Mouse (Mus musculus) midbrain, embryonic 14.5 days (tissue): ENCODE results near the gene Ncor2. TPM values are rescaled to one million over a fixed set of nuclear protein-coding genes. Genes with fewer than 3 reads are reported as not detected.

Experiments used
- ATAC-seq: fragments of 200-750 bp; cut with Nextera tagmentation; 2 replicates; pipeline ENCODE4 v1.8.0; 2017; ENCODE audit warnings: moderate number of reproducible peaks, moderate library complexity; ENCODE audit not compliant: low FRiP score, low TSS enrichment
- DNase-seq: peaks from one replicate; pipeline ENCODE4 v3.0.0-alpha.2; 2015
- H3K27ac ChIP-seq: fragments of 300-500 bp; sonication (generic); replicated peaks from 2 replicates; pipeline ENCODE4 v1.5.1; 2014; ENCODE audit warnings: mild to moderate bottlenecking, low read depth, low read length, moderate library complexity
- H3K27me3 ChIP-seq: fragments of 300-500 bp; sonication (generic); 2 replicates; pipeline ENCODE4 v1.6.1; 2014; ENCODE audit warnings: low read length, control low read depth, mixed read lengths; ENCODE audit not compliant: control insufficient read depth, insufficient read depth
- H3K36me3 ChIP-seq: fragments of 300-500 bp; sonication (generic); 2 replicates; pipeline ENCODE4 v1.6.1; 2014; ENCODE audit warnings: low read length, control low read depth; ENCODE audit not compliant: control insufficient read depth, insufficient read depth
- H3K4me1 ChIP-seq: fragments of 300-500 bp; sonication (generic); 2 replicates; pipeline ENCODE4 v1.6.1; 2014; ENCODE audit warnings: mild to moderate bottlenecking, antibody characterized with exemption, low read length, control low read depth; ENCODE audit not compliant: control insufficient read depth, insufficient read depth
- H3K4me2 ChIP-seq: fragments of 300-500 bp; sonication (generic); 2 replicates; pipeline ENCODE4 v1.6.1; 2014; ENCODE audit warnings: mild to moderate bottlenecking, low read length, moderate library complexity
- H3K4me3 ChIP-seq: fragments of 300-500 bp; sonication (generic); replicated peaks from 2 replicates; pipeline ENCODE4 v1.5.1; 2014; ENCODE audit warnings: low read depth, low read length
- H3K9ac ChIP-seq: fragments of 300-500 bp; sonication (generic); replicated peaks from 2 replicates; pipeline ENCODE4 v1.6.1; 2014; ENCODE audit warnings: mild to moderate bottlenecking, low read length, moderate library complexity
- H3K9me3 ChIP-seq: fragments of 300-500 bp; sonication (generic); 2 replicates; pipeline ENCODE4 v1.6.1; 2016; ENCODE audit warnings: low read length, control low read depth, mixed read lengths; ENCODE audit not compliant: control insufficient read depth
- WGBS: fragments of 180-500 bp; shearing (Covaris S2); extraction: QIAGEN DNeasy Blood & Tissue Kit; methylation state at CpG from one replicate; pipeline ENCODE4 v1.1.7; 2014; 5-methylcytosine and 5-hydroxymethylcytosine counted together
- polyA plus RNA-seq: library from polyadenylated mRNA; unstranded; fragments of >200 nt; fragmentation: Nextera tagmentation; extraction: Ambion mirVana; gene quantifications from 2 replicates; pipeline ENCODE4 v1.2.1, GENCODE M21; 2014

The Ncor2 gene
- polyA plus RNA-seq, 1 experiment from 2014 or later, result 23.7 TPM

DNA sequence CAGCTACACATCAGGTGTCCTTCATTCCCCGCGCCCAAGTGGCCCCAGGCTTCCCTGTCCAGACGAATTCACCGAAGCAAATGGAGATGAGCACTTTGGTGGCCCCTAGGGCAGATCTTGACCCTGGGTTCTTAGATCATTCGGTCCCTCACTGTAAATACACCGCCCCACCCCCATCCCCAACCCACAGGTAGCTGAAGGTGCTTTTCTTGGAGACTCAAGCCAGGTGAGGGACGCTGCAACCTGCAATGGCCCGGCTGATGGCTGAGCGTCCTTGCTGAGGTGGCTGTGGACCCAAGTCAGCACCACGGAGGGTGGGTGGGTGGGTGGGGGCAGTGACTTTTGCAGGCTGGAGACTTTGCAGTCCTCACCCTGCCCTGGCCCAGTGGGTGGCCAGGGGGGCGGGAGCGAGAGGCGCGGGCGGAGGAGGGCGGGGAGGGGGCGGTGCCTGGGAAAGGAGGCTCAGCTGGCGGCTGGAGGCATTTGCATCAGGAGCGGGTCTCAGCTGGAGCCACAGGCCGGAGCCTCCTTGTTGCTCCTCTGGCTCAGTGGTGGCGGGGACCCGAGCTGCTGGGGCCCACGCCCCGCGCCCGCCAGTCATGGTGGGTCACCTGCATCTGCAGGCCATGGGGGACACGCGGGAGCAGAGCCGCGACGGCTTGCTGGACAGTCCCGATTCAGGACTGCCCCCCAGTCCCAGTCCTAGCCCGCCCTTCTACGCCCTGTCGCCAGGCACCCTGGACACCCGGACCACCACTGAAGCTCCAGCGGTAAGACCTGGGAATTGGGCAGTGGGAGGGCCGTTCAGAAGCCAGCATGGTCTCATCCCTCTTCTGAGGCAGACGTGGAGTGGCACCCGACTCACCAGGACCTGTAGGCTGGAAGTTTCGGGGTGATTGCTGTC is 175.8 kb downstream of the Ncor2 start, which contains the start of gene Rflna:
Gene Rflna (plus strand): TSS at position 253 of the 904 bp plus-strand sequence.
- ATAC-seq, result peak; percentile 54; the same call in 1 of the 2 replicates
- no peak within 1 kb of the TSS for H3K27ac ChIP-seq

DNA sequence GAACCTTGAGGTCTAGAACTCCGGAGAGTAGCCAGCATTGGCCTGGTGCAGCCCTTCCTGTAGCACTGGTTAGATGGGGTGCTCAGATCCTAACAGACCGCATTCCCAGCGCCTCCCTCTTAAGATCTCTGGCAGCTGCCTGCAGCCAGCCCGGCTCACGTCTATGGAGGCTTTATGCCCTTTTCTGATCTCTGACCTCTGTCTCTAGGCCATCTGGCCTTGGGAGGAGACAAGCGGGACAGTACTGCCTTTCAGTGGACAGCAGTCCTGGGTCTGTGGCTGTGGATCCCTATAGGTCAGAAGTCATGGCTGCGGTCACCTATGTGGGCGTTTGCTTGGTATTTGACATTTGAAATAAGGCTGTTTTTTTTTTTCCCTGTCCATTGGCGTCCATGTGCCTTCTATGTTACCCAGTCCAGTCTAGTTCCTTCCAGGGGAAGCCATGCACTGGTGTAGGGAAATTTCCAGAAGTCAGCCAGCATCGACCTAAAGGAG is 178.2 kb downstream of the Ncor2 start:
- H3K9ac ChIP-seq, result no peak overlapping the region
- H3K4me1 ChIP-seq, result peaks cover 16% of the 10 kb centered on the region
- ATAC-seq (no peak), DNase-seq (no peak)
- no peak overlapping the region for H3K4me3 ChIP-seq
- no peaks in the 10 kb centered on the region for H3K9me3 ChIP-seq
- 68% methylated on average over 10 of the region's 10 CpGs for WGBS
- peaks cover 17% of the 10 kb centered on the region for H3K27me3 ChIP-seq
- H3K36me3 ChIP-seq, result no peaks in the 10 kb centered on the region
- H3K27ac ChIP-seq, result no peak overlapping the region
- H3K4me2 ChIP-seq, result no peak overlapping the region

More for the DNA sequence above, 175.8 kb downstream of the Ncor2 start, which contains the start of gene Rflna:
- H3K27me3 ChIP-seq, result peaks cover 17% of the 10 kb centered on the region
- peak within 1 kb of the TSS; percentile 28 for H3K4me3 ChIP-seq
- peak within 1 kb of the TSS; percentile 58 for H3K4me2 ChIP-seq
- H3K36me3 ChIP-seq, result no peaks in the 10 kb centered on the region
- H3K9me3 ChIP-seq, result no peaks in the 10 kb centered on the region
- peaks cover 23% of the 10 kb centered on the region for H3K4me1 ChIP-seq
- WGBS, result 1% methylated on average over 40 of the region's 41 CpGs
- H3K9ac ChIP-seq, result peak within 1 kb of the TSS; percentile 54
- DNase-seq, result peak; percentile 78

DNA sequence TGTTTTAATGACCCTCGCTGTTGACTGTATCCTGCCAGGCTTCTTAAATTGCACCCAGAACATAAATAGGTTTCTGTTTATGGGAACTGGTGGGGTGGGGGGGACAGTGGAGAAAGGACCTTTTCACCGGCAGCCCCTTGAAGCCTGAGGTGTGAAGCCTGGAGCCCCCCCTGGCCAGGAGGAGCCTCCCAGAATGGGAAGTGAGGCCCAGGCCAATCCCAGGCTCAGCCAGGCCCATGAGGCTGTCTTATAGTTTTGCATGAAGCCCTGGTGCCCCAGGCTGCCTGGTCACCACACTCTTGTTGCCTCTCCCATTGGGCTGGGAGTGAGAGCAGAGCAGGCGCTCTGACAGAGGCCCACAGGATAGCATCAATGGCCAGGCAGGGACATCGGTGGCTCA is 181.1 kb downstream of the Ncor2 start:
- Histone ChIP-seq H3K9me3 (no peaks in the 10 kb centered on the region), H3K4me1 (peaks cover 3% of the 10 kb centered on the region; the same call in 1 of the 2 replicates)
- WGBS, result 96% methylated on average over 4 of the region's 4 CpGs

DNA sequence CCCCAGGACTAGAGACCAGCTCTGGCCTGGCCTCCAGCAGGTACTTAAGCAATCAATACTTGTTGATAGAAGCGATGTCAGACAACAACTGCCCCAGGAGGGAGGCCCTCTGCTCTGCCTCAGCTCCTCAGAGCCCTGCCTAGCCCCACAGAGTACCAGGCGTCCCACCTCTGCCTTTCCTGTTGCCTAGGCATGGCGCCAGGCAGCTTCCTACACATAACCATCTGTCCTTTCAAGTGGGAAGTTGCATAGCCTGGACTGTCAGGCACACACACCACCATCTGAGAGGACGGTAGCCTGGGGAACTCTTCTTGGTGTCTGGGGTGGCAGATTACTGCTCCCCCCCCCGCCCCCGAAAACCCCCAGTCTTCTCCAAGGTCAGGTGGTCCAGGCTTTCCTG is 182.2 kb downstream of the Ncor2 start:
- ATAC-seq, result no peak
- no peak overlapping the region for H3K27ac ChIP-seq
- no peaks in the 10 kb centered on the region for H3K4me1 ChIP-seq
- no peak for DNase-seq
- no peak overlapping the region for H3K4me3 ChIP-seq
- no peaks in the 10 kb centered on the region for H3K27me3 ChIP-seq
- no peaks in the 10 kb centered on the region for H3K9me3 ChIP-seq
- WGBS, result 59% methylated on average over 6 of the region's 6 CpGs
- no peak overlapping the region for H3K9ac ChIP-seq
- no peaks in the 10 kb centered on the region for H3K36me3 ChIP-seq
- H3K4me2 ChIP-seq, result no peak overlapping the region

More for the DNA sequence above, 181.1 kb downstream of the Ncor2 start:
- no peaks in the 10 kb centered on the region for H3K36me3 ChIP-seq
- H3K27me3 ChIP-seq, result no peaks in the 10 kb centered on the region
- DNase-seq (no peak), ATAC-seq (no peak)
- no peak overlapping the region for H3K4me2 ChIP-seq
- no peak overlapping the region for H3K27ac ChIP-seq
- H3K9ac ChIP-seq, result no peak overlapping the region
- H3K4me3 ChIP-seq, result no peak overlapping the region

DNA sequence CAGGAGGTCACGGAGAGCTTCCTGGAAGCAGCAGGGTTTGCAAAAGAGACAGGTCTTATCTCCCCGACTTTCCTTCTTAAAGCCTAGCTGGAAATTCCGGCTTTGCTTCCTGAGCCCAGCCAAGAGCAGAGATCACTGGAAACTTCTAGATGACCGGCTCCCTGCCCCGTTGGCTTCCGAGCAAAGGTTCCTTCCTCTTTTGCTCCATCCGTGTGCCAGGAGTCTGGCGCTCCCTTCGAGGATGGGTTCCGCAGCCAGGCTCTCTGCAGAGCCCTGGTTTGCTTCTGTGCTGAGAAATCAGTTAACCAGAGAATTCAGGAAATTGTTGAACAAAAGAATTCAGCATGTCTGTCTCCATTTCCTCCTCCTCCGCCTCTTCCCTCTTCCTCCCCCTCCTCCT is 186.1 kb downstream of the Ncor2 start:
- H3K9me3 ChIP-seq, result no peaks in the 10 kb centered on the region
- H3K4me3 ChIP-seq, result no peak overlapping the region
- no peaks in the 10 kb centered on the region for H3K27me3 ChIP-seq
- H3K4me1 ChIP-seq, result no peaks in the 10 kb centered on the region
- no peak overlapping the region for H3K9ac ChIP-seq
- no peaks in the 10 kb centered on the region for H3K36me3 ChIP-seq
- WGBS, result 84% methylated on average over 11 of the region's 11 CpGs
- no peak overlapping the region for H3K27ac ChIP-seq
- H3K4me2 ChIP-seq, result no peak overlapping the region
- no peak for DNase-seq
- ATAC-seq, result no peak

DNA sequence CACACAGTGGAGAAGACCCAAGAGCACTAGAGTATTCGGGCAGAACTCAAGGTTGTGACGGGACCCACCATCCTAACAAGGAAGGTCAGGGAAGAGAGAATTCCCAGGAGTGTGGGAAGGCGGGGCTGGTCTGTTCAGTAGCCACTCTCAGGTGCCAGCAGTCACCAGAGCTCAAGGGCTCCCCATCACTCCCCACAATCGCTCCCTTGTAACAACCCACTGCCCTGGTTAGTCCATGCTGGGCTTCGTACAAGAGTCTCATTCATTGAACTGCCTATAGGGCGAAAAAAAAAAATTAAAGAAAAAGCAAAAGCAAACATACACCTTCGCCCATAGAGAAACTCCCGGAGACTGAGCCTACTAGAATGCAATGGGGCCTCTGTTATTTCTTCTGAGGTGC is 186.7 kb downstream of the Ncor2 start:
- Histone ChIP-seq H3K9me3 (no peaks in the 10 kb centered on the region), H3K27ac (no peak overlapping the region), H3K4me3 (no peak overlapping the region), H3K27me3 (no peaks in the 10 kb centered on the region), H3K4me2 (no peak overlapping the region), H3K4me1 (no peaks in the 10 kb centered on the region), H3K36me3 (no peaks in the 10 kb centered on the region), H3K9ac (no peak overlapping the region)
- DNase-seq, result no peak
- 94% methylated on average over 8 of the region's 8 CpGs for WGBS
- no peak for ATAC-seq

DNA sequence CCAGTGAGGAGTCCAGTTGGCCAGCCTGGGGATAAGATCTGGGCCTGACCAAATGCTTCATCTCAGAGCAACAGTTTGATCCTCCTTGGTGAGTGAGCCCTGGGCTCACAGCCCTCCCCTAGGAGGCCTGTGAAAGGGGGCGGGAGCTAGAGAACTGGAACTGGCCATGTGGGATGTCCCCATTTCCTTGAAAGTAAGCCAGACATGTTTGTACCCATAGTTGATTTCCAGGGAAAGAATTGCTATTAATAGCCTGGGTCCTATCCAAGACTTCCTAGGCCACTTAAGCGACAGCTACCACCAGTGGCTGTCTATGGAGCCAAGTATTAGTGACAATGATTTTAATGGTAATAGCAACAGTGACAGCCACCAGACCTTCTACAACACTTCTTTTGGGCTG is 189.3 kb downstream of the Ncor2 start:
- H3K4me3 ChIP-seq, result no peak overlapping the region
- ATAC-seq (no peak), DNase-seq (no peak)
- no peaks in the 10 kb centered on the region for H3K36me3 ChIP-seq
- no peak overlapping the region for H3K9ac ChIP-seq
- no peak overlapping the region for H3K4me2 ChIP-seq
- H3K27me3 ChIP-seq, result no peaks in the 10 kb centered on the region
- no peak overlapping the region for H3K27ac ChIP-seq
- WGBS, result 95% methylated on average over 2 of the region's 2 CpGs
- H3K9me3 ChIP-seq, result no peaks in the 10 kb centered on the region
- no peaks in the 10 kb centered on the region for H3K4me1 ChIP-seq

DNA sequence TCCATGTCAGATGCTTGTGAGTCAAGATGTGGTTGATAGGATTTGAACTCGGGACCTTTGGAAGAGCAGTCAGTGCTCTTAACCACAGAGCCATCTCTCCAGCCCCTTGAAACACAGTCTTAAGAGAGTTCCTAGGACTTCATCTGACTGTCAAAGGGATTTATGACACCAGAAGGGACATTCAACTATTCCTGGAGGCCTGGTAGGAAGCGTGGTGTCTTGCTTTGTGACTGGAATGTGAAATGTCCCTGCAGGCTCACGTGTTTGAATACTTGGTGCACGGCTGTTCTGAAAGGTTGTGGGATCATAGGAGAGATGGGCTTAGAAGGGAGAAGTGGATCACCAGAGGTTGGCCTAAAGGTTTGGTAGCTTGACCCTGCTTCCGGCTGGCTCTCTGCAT is 192.4 kb downstream of the Ncor2 start:
- no peak overlapping the region for H3K4me2 ChIP-seq
- 91% methylated on average over 5 of the region's 5 CpGs for WGBS
- H3K9ac ChIP-seq, result no peak overlapping the region
- H3K36me3 ChIP-seq, result no peaks in the 10 kb centered on the region
- no peak overlapping the region for H3K4me3 ChIP-seq
- no peaks in the 10 kb centered on the region for H3K4me1 ChIP-seq
- ATAC-seq (no peak), DNase-seq (no peak)
- peaks cover 7% of the 10 kb centered on the region; the same call in 1 of the 2 replicates for H3K9me3 ChIP-seq
- H3K27ac ChIP-seq, result no peak overlapping the region
- H3K27me3 ChIP-seq, result no peaks in the 10 kb centered on the region

DNA sequence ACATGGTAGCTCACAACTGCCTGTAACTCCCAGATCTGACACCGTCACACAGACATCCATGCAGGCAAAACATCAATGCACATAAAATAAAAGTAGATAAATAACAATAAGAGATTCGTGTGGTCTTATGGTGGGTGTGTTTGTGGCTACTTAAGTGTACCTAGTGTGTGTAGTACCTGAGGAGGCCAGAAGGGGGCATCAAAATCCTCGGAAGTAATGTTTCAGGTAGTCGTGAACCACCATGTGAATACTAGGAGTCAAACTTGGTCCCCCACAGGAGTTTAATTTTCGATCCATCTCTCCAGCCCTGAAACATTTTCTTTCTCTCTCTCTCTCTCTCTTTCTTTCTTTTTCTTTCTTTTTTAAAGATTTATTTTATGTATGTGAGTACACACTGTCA is 192.8 kb downstream of the Ncor2 start:
- WGBS, result 92% methylated on average over 5 of the region's 5 CpGs
- Histone ChIP-seq H3K9me3 (peaks cover 7% of the 10 kb centered on the region; the same call in 1 of the 2 replicates), H3K4me1 (no peaks in the 10 kb centered on the region), H3K4me2 (no peak overlapping the region), H3K36me3 (no peaks in the 10 kb centered on the region), H3K4me3 (no peak overlapping the region), H3K27me3 (no peaks in the 10 kb centered on the region), H3K27ac (no peak overlapping the region), H3K9ac (no peak overlapping the region)
- no peak for ATAC-seq
- DNase-seq, result no peak
